Mouse (Mus musculus) hindbrain, embryonic 12.5 days (tissue): ENCODE results near the gene Gramd2. TPM values are rescaled to one million over a fixed set of nuclear protein-coding genes. Genes with fewer than 3 reads are reported as not detected.
"Not testable (repeated sequence)": the region's sequence is repeated elsewhere in the genome, so short reads cannot be mapped to it uniquely, and the experiment has no call there.

Experiments
- ATAC-seq: fragments of 200-750 bp; cut with Nextera tagmentation; 2 replicates; pipeline ENCODE4 v1.8.0; 2017; ENCODE audit warnings: moderate TSS enrichment; ENCODE audit not compliant: low FRiP score
- H3K27ac ChIP-seq: fragments of 300-500 bp; sonication (generic); 2 replicates; pipeline ENCODE4 v1.5.1; 2016; ENCODE audit warnings: mild to moderate bottlenecking
- H3K27me3 ChIP-seq: fragments of 300-500 bp; sonication (generic); 2 replicates; pipeline ENCODE4 v1.6.1; 2016; ENCODE audit warnings: mild to moderate bottlenecking
- H3K36me3 ChIP-seq: fragments of 300-500 bp; sonication (generic); 2 replicates; pipeline ENCODE4 v1.6.1; 2016; ENCODE audit warnings: mild to moderate bottlenecking
- H3K4me1 ChIP-seq: fragments of 300-500 bp; sonication (generic); 2 replicates; pipeline ENCODE4 v1.6.1; 2016
- H3K4me2 ChIP-seq: fragments of 300-500 bp; sonication (generic); replicated peaks from 2 replicates; pipeline ENCODE4 v1.6.1; 2016; ENCODE audit warnings: mild to moderate bottlenecking
- H3K4me3 ChIP-seq: fragments of 300-500 bp; sonication (generic); 2 replicates; pipeline ENCODE4 v1.5.1; 2016; ENCODE audit warnings: mild to moderate bottlenecking
- H3K9ac ChIP-seq: fragments of 300-500 bp; sonication (generic); 2 replicates; pipeline ENCODE4 v1.6.1; 2016; ENCODE audit warnings: mild to moderate bottlenecking, moderate library complexity
- H3K9me3 ChIP-seq: fragments of 300-500 bp; sonication (generic); replicated peaks from 2 replicates; pipeline ENCODE4 v1.6.1; 2016; ENCODE audit warnings: mild to moderate bottlenecking
- WGBS: fragments of 180-500 bp; shearing (Covaris S2); methylation state at CpG from one replicate; pipeline ENCODE4 v1.1.7; 2016; 5-methylcytosine and 5-hydroxymethylcytosine counted together
- polyA plus RNA-seq: library from polyadenylated mRNA; unstranded; fragments of >200 nt; fragmentation: Nextera tagmentation; extraction: Ambion mirVana; gene quantifications from 2 replicates; pipeline ENCODE4 v1.2.1, GENCODE M21; 2016

Gene Gramd2
- polyA plus RNA-seq, 1 experiment from 2014 or later = 0.46 TPM

GRCm38 (mm10) chr9:59757016-59757415, 77.1 kb downstream of the Gramd2 start:
- H3K36me3 ChIP-seq, H3K27me3 ChIP-seq, H3K27ac ChIP-seq, ATAC-seq, H3K4me3 ChIP-seq, H3K9me3 ChIP-seq, H3K4me1 ChIP-seq, H3K4me2 ChIP-seq, H3K9ac ChIP-seq: not testable (repeated sequence)
- 100% methylated on average over 3 of the region's 3 CpGs for WGBS

- Histone ChIP-seq H3K9ac (no peak overlapping the region), H3K4me3 (no peak overlapping the region), H3K4me2 (no peak overlapping the region), H3K4me1 (no peaks in the 10 kb centered on the region), H3K9me3 (no peaks in the 10 kb centered on the region), H3K36me3 (no peaks in the 10 kb centered on the region), H3K27ac (no peak overlapping the region), H3K27me3 (no peaks in the 10 kb centered on the region)
- WGBS = 82% methylated on average over 3 of the region's 3 CpGs
- ATAC-seq = no peak
Measured at GRCm38 (mm10) chr9:59760515-59760914, 80.6 kb downstream of the Gramd2 start.

- not testable (repeated sequence) for H3K4me1 ChIP-seq, ATAC-seq, H3K36me3 ChIP-seq, H3K27me3 ChIP-seq, H3K9me3 ChIP-seq, H3K27ac ChIP-seq, H3K4me2 ChIP-seq, H3K4me3 ChIP-seq, H3K9ac ChIP-seq
- WGBS = 90% methylated on average over 12 of the region's 13 CpGs
Measured at GRCm38 (mm10) chr9:59766966-59767461, 87.1 kb downstream of the Gramd2 start.

Other genes starting within 250 kb of the Gramd2 start
- gene Arih1, start 193.5 kb upstream of the Gramd2 start, polyA plus RNA-seq = 24.1 and 25.6 TPM in 2 replicates
- gene Hexa, start 140.6 kb upstream of the Gramd2 start, polyA plus RNA-seq = 54.6 and 60.6 TPM in 2 replicates
- not detected in 2 replicates for gene Tmem202, start 140.3 kb upstream of the Gramd2 start, polyA plus RNA-seq
- gene Celf6, start 102.2 kb upstream of the Gramd2 start, polyA plus RNA-seq = 20.7 and 21.5 TPM in 2 replicates
- 127 TPM in 2 replicates for gene Parp6, start 62.9 kb upstream of the Gramd2 start, polyA plus RNA-seq
- 1,402 and 1,486 TPM in 2 replicates for gene Pkm, start 23.8 kb upstream of the Gramd2 start, polyA plus RNA-seq
- gene Senp8, start 70.6 kb downstream of the Gramd2 start, polyA plus RNA-seq = 14.8 and 16.1 TPM in 2 replicates
- 23.5 and 26.2 TPM in 2 replicates for gene Myo9a, start 70.8 kb downstream of the Gramd2 start, polyA plus RNA-seq